In the genomic region with DNA sequence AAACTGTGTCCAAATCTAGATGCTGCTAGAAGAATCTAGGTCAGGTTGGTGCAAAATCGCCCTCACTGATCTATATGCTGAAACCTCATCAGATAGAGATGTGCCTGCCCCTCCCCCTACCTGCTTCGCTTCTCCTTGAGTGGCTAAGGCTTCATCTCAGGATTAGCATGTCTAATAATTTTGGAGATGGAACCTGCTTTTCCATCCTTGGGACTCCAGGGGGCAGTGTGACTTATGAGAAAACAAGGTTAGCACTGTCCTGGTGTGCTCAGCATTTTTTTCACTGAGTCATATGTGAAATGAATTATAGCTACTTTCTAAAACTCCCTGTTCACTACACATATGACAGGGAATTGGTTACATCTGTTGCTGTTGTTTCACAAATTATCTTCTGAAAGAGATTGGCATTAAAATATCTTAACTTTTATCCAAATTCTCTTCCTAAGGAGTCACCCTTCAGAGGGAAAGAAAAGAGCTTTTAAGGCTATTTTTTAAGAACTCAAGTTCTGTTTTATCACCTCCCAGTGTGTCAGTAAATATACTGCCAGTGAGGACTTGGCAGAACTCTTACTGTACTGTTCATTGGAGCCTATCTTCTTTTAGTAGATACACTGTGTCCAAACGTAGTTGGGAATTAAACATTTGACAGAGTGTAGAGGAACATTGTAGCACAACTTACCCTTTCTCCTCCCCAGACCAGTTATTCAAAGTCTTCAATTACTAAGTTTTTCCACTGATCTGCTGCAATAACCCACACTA, we compare ENCODE assay signal across 8 mouse cellular contexts.
DNase-seq lines count a peak whose midpoint lies in the region; ATAC-seq lines count a peak whose summit lies in the region.

No protein-coding gene starts in this region.

- no peak overlapping the region for H3K4me3 ChIP-seq in kidney, embryonic 15.5 days (replicated peaks)
- no peak overlapping the region for H3K4me3 ChIP-seq in limb, embryonic 10.5 days

- peak; percentile 47 for DNase-seq in 3T3-L1 (ENCODE audit: low read depth, low spot score)
- peak; percentile 47 for DNase-seq in ZHBTc4 (ENCODE audit: low read depth, low spot score)
- DNase-seq in embryo, embryonic 10 days (ENCODE audit: low spot score), result peak; percentile 51
- DNase-seq in heart, adult 8-10 months (ENCODE audit: low spot score), result peak; percentile 41
- DNase-seq in limb, embryonic 10.5 days (ENCODE audit: low spot score), result peak; percentile 37
- peak; percentile 48 for DNase-seq in retina, postnatal 1 day

- no peaks in the 10 kb centered on the region for H3K4me1 ChIP-seq in kidney, embryonic 15.5 days
- no peaks in the 10 kb centered on the region for H3K4me1 ChIP-seq in limb, embryonic 10.5 days

- H3K27me3 ChIP-seq in kidney, embryonic 15.5 days, result no peaks in the 10 kb centered on the region
- H3K27me3 ChIP-seq in limb, embryonic 10.5 days (ENCODE audit: low read depth, poor library complexity, severe bottlenecking), result no peaks in the 10 kb centered on the region

- ATAC-seq in kidney, embryonic 15.5 days (replicated peaks; ENCODE audit: low FRiP score), result peak; percentile 67
- no peak for ATAC-seq in erythroid progenitor cell, adult 5-6 weeks (replicated peaks; ENCODE audit: low FRiP score, poor library complexity, severe bottlenecking)

- H3K27ac ChIP-seq in kidney, embryonic 15.5 days, result peak overlapping the region; percentile 22; the same call in 1 of the 2 replicates
- H3K27ac ChIP-seq in limb, embryonic 10.5 days, result no peak overlapping the region

- H3K4me2 ChIP-seq in kidney, embryonic 15.5 days, result no peak overlapping the region

- 38% methylated on average over 3 of the region's 3 CpGs for WGBS in kidney, embryonic 15.5 days
- 51% methylated on average over 3 of the region's 3 CpGs for WGBS in limb, embryonic 10.5 days

- H3K9ac ChIP-seq in kidney, embryonic 15.5 days, result no peak overlapping the region

- H3K36me3 ChIP-seq in kidney, embryonic 15.5 days, result no peaks in the 10 kb centered on the region
- H3K36me3 ChIP-seq in limb, embryonic 10.5 days, result no peaks in the 10 kb centered on the region

- no peaks in the 10 kb centered on the region for H3K9me3 ChIP-seq in kidney, embryonic 15.5 days (replicated peaks)
- H3K9me3 ChIP-seq in limb, embryonic 10.5 days (replicated peaks), result no peaks in the 10 kb centered on the region
